Mouse (Mus musculus) spleen, postnatal 10 days (tissue): ENCODE measurements around the gene Serpinb1b.
"Not testable (repeated sequence)": the region's sequence is repeated elsewhere in the genome, so short reads cannot be mapped to it uniquely, and the experiment has no call there.

Experiments used
- DNase-seq, 2 experiments: peaks; one replicate each; pipeline ENCODE4 v3.0.0; 2021 to 2022; ENCODE audit warnings: low spot score in 2 of 2

Serpinb1b gene

DNA sequence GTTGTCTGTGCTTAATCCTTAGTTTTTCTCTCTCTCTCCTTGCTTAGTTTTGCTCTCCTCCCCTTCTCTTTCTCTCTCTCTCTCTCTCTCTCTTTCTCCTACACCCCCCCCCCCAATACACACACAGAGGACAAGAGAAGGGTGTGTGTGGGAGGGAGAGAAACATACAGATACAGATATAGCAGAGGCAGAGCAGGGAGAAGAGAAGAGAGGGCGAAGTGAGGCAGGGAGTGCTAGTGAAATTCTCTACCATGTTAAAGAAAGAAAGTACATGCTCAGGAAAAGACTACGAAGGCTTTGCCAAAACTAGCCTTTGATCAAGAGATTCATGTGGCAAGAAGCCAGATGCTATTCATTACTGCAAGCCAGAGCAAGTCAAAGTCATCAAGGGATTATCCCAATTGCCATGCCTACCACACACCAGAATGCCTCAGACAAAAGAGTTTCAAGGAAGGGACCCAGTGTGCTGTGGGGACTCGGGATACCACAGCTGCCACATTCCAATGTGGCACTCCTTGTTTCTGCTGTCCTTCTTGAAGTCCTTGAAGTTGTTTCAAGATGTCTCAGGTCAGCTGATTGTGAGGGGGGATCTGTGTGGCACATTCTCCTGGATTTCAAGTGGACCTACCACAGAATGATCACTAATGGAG is at the start of gene Serpinb1b:
TSS of gene Serpinb1b (plus strand) at position 520 of the 650 bp plus-strand sequence.
- no peak for DNase-seq

DNA sequence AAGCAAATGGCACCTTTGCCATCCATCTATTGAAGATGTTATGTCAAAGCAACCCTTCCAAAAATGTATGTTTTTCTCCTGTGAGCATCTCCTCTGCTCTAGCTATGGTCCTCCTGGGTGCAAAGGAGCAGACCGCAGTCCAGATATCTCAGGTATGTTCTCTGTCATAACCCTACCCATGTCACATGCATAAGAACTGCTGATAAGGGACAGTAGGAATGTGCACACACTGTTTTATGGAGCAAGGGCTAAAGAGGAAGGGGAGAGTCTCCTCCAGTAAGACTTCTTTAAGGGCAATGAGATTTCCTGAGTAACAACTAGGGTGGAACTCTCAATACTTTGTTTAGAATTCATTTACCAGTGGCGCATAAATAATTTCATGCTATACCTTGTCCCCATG is 48.9 kb upstream of the Serpinb1b start:
- not testable (repeated sequence) for DNase-seq

DNA sequence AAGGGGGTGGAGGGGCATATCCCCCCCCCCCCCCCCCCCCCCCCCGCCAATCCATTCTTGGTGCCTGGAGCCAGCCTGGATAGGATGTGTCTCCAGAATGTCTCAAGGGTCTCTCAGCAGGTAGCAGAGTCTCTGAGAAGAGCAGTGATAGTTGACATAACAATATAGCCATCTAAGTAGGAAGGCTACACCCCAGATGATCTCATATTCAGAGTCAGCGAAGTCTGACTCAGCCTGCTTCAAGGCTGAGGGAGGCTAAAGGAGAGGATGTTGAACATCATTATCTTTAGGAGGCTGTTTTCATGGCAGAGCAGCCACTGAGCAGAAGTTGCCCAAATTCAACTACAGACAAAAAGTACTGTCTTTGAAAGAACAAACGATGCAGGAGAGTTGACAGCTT is 48.1 kb upstream of the Serpinb1b start:
- no peak for DNase-seq

DNA sequence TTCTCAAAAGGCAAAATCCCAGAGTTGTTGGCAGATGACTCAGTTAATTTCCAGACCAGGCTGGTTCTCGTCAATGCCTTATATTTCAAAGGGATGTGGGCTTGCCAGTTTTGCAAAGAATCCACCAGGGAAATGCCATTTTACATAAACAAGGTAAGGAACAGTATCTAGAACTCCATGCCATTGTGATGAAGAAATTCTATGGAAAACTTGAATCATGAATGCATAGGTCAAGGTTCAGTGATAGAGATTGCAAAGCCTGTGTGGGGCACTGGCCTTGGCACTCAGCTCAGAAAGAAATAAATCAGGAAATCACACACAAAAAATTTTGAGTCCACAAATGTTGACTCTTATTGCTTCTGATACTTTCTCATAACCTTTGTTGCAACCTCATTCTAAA is 42.9 kb upstream of the Serpinb1b start:
- DNase-seq = no peak

- no peak for DNase-seq
Observed at GRCm38 (mm10) chr13:33043542-33043941, 34.8 kb upstream of the Serpinb1b start.

DNA sequence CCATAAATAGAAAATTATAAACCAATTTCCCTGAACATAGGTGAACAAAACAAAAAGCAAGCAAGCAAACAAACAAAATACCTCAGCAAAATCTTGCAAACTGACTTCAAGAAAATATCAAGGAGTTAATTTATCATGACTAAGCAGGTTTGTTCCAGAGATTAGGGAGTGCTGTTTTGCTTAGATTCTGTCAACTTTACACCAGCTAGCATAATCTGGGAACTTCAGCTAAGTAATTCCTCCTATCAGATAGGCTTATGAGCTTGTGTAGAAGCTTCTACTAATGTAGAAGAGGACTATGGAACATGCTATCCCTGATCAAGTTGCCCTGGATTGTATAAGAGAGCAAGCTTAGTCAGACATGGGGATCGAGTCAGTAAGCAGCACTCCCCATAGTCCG is 31.1 kb upstream of the Serpinb1b start:
- no peak for DNase-seq

- DNase-seq = no peak
Observed at GRCm38 (mm10) chr13:33048187-33048586, 30.2 kb upstream of the Serpinb1b start.

GRCm38 (mm10) chr13:33051697-33052096 is 26.7 kb upstream of the Serpinb1b start:
- no peak for DNase-seq

DNA sequence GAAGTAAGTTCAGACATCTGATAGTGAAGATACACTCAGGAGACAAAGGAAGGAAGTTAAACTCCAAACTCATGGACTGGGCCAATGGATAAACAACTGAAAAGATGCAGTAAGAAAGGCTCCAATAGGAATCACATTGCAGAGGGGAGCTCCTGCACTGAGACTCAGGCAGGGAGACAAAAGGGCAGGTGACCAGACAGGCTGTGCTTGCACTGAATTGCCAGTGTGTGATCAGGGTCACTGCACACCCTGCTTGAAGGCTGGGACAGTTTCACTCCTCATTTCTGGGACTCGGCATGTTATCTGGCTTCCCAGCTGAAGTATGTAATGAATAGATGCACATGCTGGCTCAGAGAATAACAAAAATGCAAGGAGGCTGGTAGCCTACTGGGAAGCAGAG is 15.3 kb upstream of the Serpinb1b start:
- no peak for DNase-seq

- DNase-seq = no peak
Observed at GRCm38 (mm10) chr13:33067387-33067977, 10.9 kb upstream of the Serpinb1b start.

- peak in 1 of 2 experiments; percentile 29 for DNase-seq
Observed at GRCm38 (mm10) chr13:33068164-33068563, 10.2 kb upstream of the Serpinb1b start.

DNA sequence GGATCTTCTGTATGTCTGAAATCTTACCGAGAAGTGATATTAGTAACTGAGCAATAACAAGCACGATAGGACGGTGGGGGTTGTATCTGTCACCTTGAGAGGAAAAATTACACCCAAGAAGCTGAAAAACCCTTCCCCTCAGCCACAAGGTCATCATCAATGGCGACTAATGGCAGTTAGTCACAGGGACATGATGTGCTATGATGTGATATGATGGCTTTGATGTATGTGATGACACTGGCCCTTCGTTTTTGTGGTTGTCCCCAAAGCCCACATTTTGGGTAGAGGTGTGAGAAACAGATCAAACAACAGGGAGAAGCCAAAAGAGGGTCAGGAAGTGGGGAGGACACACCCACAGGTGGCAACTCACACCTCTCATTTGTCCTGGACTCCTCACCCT is 6.6 kb upstream of the Serpinb1b start:
- DNase-seq = no peak

DNA sequence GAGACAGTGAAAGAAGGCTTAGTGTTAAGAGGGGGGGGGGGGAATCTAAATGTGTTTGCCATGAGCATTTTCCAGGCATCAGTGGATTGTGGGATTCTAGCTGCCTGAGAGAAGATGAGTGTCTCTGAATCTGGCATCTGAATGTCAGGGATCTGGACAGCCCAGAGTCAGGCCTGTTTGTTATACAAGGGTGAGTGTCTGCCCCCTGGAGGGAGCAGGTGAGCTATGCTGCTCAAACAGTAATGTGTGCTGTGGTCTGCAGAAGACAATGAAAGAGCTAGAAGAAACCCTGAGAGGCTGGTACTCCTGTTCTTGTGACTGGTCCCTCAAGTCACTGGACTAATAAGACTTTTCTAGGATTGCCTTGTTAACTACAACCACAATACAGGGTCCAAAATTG is 4.3 kb upstream of the Serpinb1b start:
- DNase-seq = peak in 1 of 2 experiments; percentile 61

GRCm38 (mm10) chr13:33076247-33076646 is 2.1 kb upstream of the Serpinb1b start:
- DNase-seq = no peak

- no peak for DNase-seq
Observed at GRCm38 (mm10) chr13:33077026-33077685, 1.2 kb upstream of the Serpinb1b start.

DNA sequence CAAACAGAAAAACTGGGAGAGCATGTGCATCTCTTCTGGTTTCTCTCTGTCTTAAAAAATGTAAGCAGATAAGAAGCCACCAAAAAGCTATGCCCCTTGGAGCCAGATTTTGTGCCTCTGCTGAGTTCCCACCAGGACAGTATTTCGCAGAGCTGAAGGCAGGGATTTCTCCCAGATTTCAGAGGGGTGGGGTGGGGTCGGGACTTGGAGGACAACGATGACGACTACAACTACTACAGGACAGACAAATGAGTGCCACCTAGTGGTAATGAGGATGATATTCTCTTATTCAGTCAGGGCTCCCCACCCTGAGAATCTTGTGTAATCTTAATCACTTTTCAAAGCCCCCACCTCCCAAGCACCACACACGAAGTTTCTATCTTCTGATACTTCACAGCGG is 1.0 kb downstream of the Serpinb1b start:
- no peak for DNase-seq

GRCm38 (mm10) chr13:33080356-33080755 is 2.0 kb downstream of the Serpinb1b start:
- DNase-seq = peak in 1 of 2 experiments; percentile 43

DNA sequence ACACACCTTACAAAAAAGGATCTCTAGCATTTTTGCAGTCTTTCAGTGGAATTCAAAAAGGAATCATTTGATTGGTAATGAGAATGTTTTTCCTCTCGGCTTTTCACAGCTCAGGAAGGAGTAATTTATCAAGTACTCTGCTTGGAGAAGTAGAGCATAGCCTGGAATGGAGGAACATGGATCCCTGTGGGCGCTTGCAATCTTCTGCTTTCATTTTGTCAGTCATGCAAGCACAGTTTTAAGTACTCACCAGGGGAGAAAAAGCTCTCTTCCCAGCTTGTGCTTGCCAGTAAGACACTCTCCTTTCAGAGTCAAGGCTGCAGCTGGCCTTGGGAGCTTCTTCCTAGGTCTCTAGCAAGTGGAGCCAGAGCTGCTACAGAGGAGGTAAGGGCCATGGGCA is 5.5 kb downstream of the Serpinb1b start:
- DNase-seq = no peak

DNA sequence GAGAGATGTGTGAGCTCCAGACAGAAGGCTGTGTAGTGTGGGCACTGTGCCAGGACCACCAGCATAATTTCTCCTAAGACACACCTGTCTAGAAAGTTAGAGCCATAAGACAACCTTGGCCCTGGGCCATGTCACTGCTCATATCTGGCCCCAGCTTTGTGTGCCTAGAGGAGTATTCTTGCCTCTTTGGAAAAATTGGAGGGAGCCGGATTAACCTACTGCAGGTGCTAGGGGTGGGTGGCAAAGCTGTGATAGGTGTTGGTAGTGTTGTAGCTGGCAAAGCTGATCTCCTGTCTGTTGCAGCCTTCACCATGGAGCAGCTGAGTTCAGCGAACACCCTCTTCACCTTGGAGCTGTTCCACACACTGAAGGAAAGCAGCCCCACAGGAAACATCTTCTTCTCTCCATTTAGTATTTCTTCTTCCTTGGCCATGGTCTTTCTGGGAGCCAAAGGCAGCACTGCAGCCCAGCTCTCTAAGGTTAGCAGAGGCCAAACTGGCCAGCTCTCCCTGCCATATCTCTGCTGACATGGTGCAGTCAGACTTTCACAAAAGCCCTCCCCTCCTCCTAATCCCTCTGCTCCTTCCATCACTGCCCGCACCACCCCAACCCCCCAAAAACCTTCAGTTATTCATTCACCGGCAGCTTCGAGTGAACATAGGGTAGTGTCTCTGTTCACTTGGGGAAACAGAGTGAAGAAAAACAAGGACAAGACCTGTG is 6.8 kb downstream of the Serpinb1b start:
- DNase-seq = no peak

- no peak for DNase-seq
Observed at GRCm38 (mm10) chr13:33085695-33086432, 7.5 kb downstream of the Serpinb1b start.

DNA sequence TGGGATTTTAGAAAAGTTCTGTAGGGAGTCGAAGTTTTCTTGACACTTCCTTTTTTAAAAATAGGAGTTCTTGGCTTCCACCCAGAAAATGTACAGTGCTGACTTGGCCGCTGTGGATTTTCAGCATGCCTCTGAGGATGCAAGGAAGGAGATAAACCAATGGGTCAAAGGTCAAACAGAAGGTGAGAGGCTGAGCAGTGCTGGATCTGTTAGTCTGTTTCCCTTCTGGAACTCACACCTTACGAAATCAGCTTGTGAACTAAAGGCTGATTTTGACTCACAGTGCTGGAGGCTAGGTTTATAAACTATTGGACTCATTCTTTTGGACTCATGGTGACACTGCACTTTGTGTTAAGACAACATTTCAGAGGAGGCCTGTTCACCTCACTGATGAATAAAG is 11.2 kb downstream of the Serpinb1b start:
- no peak for DNase-seq

DNA sequence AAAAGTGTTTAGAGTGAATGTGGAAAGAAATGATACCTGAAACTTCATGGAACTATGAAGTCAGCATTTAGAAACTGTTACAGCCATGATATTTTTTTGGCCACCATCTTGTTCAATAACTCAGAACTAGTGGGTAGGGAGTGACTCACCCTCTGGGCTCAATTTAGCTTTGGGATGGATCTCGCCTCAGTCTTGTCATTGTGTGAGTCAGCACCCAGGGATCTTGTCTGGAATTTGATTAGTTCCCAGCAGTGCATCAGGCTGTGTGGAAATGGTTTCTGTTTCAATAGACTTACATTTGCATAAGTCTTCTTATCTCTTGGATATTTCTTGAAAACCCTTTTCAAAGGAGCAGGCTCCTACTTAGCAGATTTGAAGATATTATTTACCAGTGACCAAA is 12.2 kb downstream of the Serpinb1b start:
- DNase-seq = no peak
